Mouse (Mus musculus) spleen, adult 2 months (tissue): ENCODE measurements around the gene Mrps27.

Experiments
- CTCF ChIP-seq: fragments of 200-500 bp; IDR thresholded peaks from 2 replicates; pipeline ENCODE4 v1.5.1; 2011; ENCODE audit warnings: mild to moderate bottlenecking, inconsistent platforms; ENCODE audit not compliant: insufficient read depth, insufficient read length, insufficient replicate concordance; ENCODE audit errors: extremely low read depth
- POLR2A ChIP-seq: fragments of 200-500 bp; IDR thresholded peaks from 2 replicates; pipeline ENCODE4 v1.6.1; 2011; ENCODE audit warnings: low read depth, low read length, inconsistent platforms

DNA sequence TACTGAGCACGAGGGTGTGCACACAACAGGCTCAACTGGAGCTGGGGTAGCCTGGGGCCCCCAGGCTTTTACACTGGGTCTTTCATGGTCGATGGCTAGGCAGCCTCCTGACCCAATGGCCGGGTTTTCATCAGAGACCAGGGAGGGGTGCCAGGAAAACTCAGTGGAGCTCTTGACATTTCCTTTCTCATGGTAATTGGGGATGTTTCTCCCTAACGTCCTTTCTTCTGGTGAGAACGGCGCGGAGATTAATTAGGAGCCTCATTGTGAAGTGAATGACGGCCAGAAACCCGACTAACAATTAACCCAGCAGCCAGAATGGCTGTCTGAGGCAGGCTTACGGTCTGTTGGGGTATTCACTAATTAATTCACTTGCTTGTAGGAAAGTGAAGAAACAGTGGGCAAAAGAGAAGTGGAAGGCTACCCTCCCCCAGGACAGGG, 99.9 kb downstream of the Mrps27 start:
- no peak for TF ChIP-seq CTCF
- TF ChIP-seq POLR2A, result no peak
